Mouse (Mus musculus) heart, postnatal 0 days (tissue): Measurements from ENCODE around the gene 9130230L23Rik. TPM values are rescaled to one million over a fixed set of nuclear protein-coding genes. Genes with fewer than 3 reads are reported as not detected.

Experiments used
- ATAC-seq: fragments of 200-750 bp; cut with Nextera tagmentation; 2 replicates; pipeline ENCODE4 v1.8.0; 2017; ENCODE audit warnings: low read depth, moderate number of reproducible peaks, moderate library complexity; ENCODE audit not compliant: insufficient read depth
- DNase-seq: peaks from one replicate; pipeline ENCODE4 v3.0.0-alpha.2; 2016; ENCODE audit warnings: low spot score
- H3K27ac ChIP-seq: fragments of 300-500 bp; sonication (generic); 2 replicates; pipeline ENCODE4 v1.5.1; 2014; ENCODE audit warnings: low read depth, mild to moderate bottlenecking
- H3K27me3 ChIP-seq: fragments of 300-500 bp; sonication (generic); 2 replicates; pipeline ENCODE4 v1.6.1; 2014; ENCODE audit warnings: low read length, mixed read lengths; ENCODE audit not compliant: control insufficient read depth, insufficient read depth
- H3K36me3 ChIP-seq: fragments of 300-500 bp; sonication (generic); replicated peaks from 2 replicates; pipeline ENCODE4 v1.6.1; 2014; ENCODE audit warnings: low read length, mixed read lengths; ENCODE audit not compliant: control insufficient read depth, insufficient read depth
- H3K4me1 ChIP-seq: fragments of 300-500 bp; sonication (generic); 2 replicates; pipeline ENCODE4 v1.6.1; 2014; ENCODE audit warnings: antibody characterized with exemption; ENCODE audit not compliant: control insufficient read depth, insufficient read depth
- H3K4me2 ChIP-seq: fragments of 300-500 bp; sonication (generic); 2 replicates; pipeline ENCODE4 v1.6.1; 2014; ENCODE audit warnings: low read depth, mild to moderate bottlenecking, low read length, moderate library complexity
- H3K4me3 ChIP-seq: fragments of 300-500 bp; sonication (generic); 2 replicates; pipeline ENCODE4 v1.5.1; 2014; ENCODE audit warnings: low read depth, low read length
- H3K9ac ChIP-seq: fragments of 300-500 bp; sonication (generic); replicated peaks from 2 replicates; pipeline ENCODE4 v1.6.1; 2014; ENCODE audit warnings: low read depth, low read length, mixed read lengths
- H3K9me3 ChIP-seq: fragments of 300-500 bp; sonication (generic); replicated peaks from 2 replicates; pipeline ENCODE4 v1.6.1; 2016; ENCODE audit warnings: low read length; ENCODE audit not compliant: control insufficient read depth
- CTCF ChIP-seq: IDR thresholded peaks from 2 replicates; pipeline ENCODE4 v1.5.1; 2016; ENCODE audit warnings: antibody characterized with exemption, control low read depth, low read depth
- EP300 ChIP-seq: IDR thresholded peaks from 2 replicates; pipeline ENCODE4 v1.6.1; 2016; ENCODE audit warnings: antibody characterized with exemption, low read depth
- WGBS: fragments of 180-500 bp; shearing (Covaris S2); extraction: QIAGEN DNeasy Blood & Tissue Kit; methylation state at CpG from one replicate; pipeline ENCODE4 v1.1.7; 2014; 5-methylcytosine and 5-hydroxymethylcytosine counted together
- polyA plus RNA-seq: library from polyadenylated mRNA; unstranded; fragments of >200 nt; fragmentation: Nextera tagmentation; extraction: Ambion mirVana; gene quantifications from 2 replicates; pipeline ENCODE4 v1.2.1, GENCODE M21; 2015
- total RNA-seq: library from RNA; depleted of rRNA; stranded (reverse); fragments of >200 nt; gene quantifications from 2 replicates; pipeline ENCODE4 v1.2.3, GENCODE M21; 2014; ENCODE audit warnings: low replicate concordance

Gene 9130230L23Rik
- total and polyA plus RNA-seq, 2 experiments from 2014 or later, result 0.26 TPM; not detected in 1

DNA sequence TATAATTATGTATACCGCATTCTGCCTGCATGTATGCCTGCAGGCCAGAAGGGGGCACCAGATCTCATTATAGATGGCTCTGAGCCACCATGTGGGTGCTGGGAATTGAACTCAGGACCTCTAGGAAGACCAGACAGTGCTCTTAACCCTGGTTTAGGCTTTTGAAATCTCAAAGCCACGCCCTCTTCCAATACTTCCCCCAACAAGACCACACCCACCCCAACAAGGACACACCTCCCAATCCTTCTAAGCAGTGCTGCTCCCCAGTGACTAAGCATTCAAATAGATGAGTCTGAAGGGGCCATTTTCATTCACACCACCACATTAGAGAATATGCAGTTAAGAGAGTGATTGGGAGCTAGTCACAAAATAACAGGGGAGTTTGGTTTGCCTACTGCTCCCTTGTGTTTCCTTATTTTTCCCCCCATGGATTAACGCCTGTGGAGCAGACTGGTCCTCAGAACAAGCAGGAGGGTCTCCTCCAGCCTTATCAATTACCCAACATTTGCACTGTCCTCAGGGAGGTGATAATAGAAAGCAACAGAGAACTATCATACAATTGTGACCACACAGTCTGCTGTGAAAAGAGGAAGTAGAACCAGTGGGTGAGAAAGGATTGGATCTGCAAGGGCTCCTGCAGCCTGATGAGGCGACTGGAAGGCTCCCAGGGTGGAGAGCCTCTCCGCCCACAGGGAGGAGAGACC lies 44.0 kb downstream of the 9130230L23Rik start:
- Histone ChIP-seq H3K9me3 (no peaks in the 10 kb centered on the region), H3K27ac (no peak overlapping the region)
- WGBS, result 75% methylated on average over 5 of the region's 5 CpGs

DNA sequence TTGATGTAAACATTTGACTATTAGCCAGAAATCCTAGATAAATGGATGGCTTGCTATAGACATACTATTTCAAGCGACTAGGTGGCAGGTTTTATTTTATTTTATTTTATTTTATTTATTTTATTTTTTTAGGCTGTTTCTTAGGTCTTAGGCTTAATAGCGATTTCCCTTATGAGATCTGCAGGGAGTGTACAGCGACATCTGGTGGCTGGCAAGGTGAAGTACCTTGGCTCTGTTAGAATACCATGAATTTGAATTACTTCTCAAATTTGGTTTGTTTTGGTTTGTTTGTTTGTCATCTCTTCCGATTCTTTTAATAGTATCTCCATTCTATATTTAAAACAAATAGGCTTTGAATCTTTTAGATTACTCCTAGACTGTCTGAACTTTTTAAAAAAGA lies 45.5 kb downstream of the 9130230L23Rik start:
- Histone ChIP-seq H3K4me2 (no peak overlapping the region), H3K4me1 (no peaks in the 10 kb centered on the region; the same call in 1 of the 2 replicates), H3K4me3 (no peak overlapping the region), H3K27ac (no peak overlapping the region), H3K27me3 (no peaks in the 10 kb centered on the region), H3K9me3 (no peaks in the 10 kb centered on the region), H3K9ac (no peak overlapping the region), H3K36me3 (no peaks in the 10 kb centered on the region)
- TF ChIP-seq EP300 (no peak), CTCF (peak; percentile 77)
- peak; percentile 26 for DNase-seq
- WGBS, result 1% methylated on average over 4 of the region's 4 CpGs
- no peak for ATAC-seq

More for the DNA sequence above, 44.0 kb downstream of the 9130230L23Rik start:
- ATAC-seq (no peak), DNase-seq (no peak)
- H3K9ac ChIP-seq, result no peak overlapping the region
- H3K36me3 ChIP-seq, result no peaks in the 10 kb centered on the region
- no peaks in the 10 kb centered on the region; the same call in 1 of the 2 replicates for H3K4me1 ChIP-seq
- no peak overlapping the region for H3K4me3 ChIP-seq
- no peak overlapping the region for H3K4me2 ChIP-seq
- TF ChIP-seq CTCF, result no peak
- TF ChIP-seq EP300, result no peak
- H3K27me3 ChIP-seq, result no peaks in the 10 kb centered on the region

DNA sequence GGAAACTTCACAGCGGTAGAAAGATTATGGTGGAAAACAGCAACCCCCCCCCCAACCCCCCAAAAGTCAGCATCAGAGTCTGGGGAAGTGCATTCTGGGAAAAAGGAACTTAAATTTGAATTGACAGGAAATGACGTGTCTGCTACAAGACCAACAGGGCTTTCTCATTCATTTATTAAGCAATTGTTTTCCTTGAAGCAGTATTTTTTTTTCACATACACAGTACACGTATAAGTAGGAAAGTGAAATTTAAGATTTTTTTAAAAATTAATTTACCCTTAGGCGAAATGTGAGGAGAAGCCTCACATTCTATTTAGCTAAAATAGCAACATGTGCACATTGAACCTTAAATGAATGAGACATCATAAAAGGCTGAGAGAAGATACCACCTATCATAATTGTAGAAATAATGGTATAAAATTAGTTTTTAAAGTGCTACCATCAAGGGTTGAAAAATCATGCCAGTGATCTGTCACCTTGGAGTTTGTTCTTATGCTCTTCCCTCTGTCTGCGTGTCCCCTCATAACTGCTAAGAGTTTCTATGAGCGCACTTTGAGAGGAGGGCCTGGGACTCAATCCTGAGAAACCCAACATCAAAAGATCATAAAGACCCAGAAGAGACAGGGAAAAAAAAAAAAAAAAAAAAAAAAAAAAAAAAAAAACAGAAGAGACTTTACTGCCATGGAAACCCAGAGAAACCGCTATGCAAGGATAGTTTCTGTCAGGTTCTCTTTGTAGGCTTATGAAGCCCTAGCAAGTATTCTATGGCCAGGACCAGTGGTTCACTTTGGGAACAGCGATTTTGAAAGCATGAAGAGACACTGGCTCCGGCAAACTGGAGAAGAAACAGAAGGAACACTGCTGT lies 47.7 kb downstream of the 9130230L23Rik start:
- DNase-seq, result peak; percentile 42
- H3K4me3 ChIP-seq, result peak overlapping the region; percentile 33
- WGBS, result 75% methylated on average over 9 of the region's 9 CpGs
- no peaks in the 10 kb centered on the region; the same call in 1 of the 2 replicates for H3K4me1 ChIP-seq
- no peaks in the 10 kb centered on the region for H3K27me3 ChIP-seq
- TF ChIP-seq CTCF (no peak), EP300 (no peak)
- peak overlapping the region; percentile 58 for H3K4me2 ChIP-seq
- no peak for ATAC-seq
- H3K9ac ChIP-seq, result no peak overlapping the region; the same call in 1 of the 2 replicates
- no peaks in the 10 kb centered on the region for H3K9me3 ChIP-seq
- H3K27ac ChIP-seq, result peak overlapping the region; percentile 39; the same call in 1 of the 2 replicates
- no peaks in the 10 kb centered on the region for H3K36me3 ChIP-seq

DNA sequence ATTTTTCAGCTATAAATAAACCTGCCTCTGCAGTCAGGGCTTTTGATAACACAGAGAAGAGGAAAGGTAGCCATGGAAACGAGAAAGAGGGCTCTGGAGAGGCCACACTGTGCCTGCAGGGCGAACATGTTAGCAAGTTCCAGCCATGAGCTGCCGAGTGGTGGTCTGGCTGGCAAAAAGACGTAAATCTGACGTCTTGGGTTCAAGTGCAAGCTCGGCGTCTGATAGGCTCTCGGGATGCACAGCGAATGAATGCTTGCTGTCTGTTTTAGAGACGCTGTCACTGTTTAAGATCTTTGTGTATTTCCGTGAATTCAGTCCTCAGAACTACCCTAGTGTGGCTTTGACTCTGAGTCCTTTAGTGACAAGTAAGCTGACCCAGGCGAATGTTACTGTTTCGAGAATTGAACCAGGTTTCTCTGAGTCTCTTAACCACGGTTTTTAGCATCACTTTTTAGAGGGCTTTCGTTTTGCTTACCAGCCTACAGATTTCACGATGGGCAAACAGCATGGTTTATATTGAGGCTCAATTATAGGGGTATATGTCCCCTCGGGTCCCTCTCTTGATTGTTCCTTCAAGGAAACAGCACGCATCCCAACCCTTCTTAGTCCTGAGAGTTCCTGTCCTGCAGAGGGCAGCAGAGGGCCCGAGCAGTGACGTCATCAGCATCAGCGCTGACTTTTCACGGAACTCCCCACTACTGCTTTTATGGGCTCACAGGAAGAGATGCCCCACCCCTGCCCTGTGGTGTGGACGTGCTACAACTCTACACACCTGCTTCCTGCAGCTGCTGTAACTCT lies 48.5 kb downstream of the 9130230L23Rik start:
- TF ChIP-seq CTCF (peak; percentile 82), EP300 (no peak)
- DNase-seq (peak; percentile 83), ATAC-seq (peak; percentile 73)
- H3K4me1 ChIP-seq, result no peaks in the 10 kb centered on the region; the same call in 1 of the 2 replicates
- H3K36me3 ChIP-seq, result no peaks in the 10 kb centered on the region
- H3K27ac ChIP-seq, result peak overlapping the region; percentile 39; the same call in 1 of the 2 replicates
- WGBS, result 23% methylated on average over 23 of the region's 23 CpGs
- no peak overlapping the region; the same call in 1 of the 2 replicates for H3K9ac ChIP-seq
- H3K27me3 ChIP-seq, result no peaks in the 10 kb centered on the region
- peak overlapping the region; percentile 33 for H3K4me3 ChIP-seq
- peak overlapping the region; percentile 58 for H3K4me2 ChIP-seq
- H3K9me3 ChIP-seq, result no peaks in the 10 kb centered on the region
